Mouse (Mus musculus) neutrophil, adult 5-6 weeks (primary cell): ENCODE data around the gene Aqp8. TPM values are rescaled to one million over a fixed set of nuclear protein-coding genes. Genes with fewer than 3 reads are reported as not detected.

Experiments used
- ATAC-seq: fragments of 151-379, 151-347 bp; 2 replicates; pipeline ENCODE4 v1.8.0; 2017; ENCODE audit warnings: mild to moderate bottlenecking, moderate TSS enrichment; ENCODE audit not compliant: insufficient number of reproducible peaks, poor library complexity, low FRiP score, severe bottlenecking; ENCODE audit errors: extremely low read depth
- total RNA-seq: library from RNA; stranded (forward); fragments of 200-1000 nt; gene quantifications from 2 replicates; pipeline ENCODE4 v1.2.3, GENCODE M21; 2017

Gene Aqp8
- total RNA-seq, 1 experiment from 2014 or later: not detected

DNA sequence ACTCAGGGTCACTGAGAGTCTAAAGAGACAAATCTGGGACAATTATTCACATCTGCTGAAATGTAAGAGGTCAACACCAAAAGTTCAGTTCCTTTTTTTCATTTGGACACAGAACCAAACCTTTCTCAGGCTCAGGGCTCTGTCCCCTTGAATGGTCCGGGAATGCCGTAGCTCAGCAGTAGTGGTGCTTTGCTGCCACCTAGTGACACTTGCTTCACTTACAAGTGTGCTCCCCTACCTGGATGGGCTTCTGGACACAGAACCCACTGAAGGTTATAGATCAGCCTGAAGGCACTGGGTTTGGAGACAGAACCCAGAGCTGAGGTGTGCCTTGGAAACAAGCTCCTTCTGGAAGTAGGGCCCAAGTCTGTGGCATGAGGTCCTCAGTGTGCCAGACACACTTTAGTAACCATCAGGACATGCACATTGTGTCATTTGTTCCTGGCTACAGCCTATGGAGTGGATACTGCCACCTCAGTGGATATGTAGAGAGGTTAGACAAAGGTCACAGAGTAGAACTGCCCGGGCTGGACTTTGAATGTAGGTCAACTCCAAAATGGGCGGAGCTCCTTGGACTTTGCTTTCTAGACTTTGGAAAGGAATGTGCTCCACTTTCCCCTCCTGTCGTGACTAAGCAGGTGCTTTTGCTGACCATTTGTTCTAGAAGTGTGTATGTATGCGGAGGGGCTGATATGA is 3.7 kb downstream of the Aqp8 start:
- ATAC-seq: peak; percentile 70

DNA sequence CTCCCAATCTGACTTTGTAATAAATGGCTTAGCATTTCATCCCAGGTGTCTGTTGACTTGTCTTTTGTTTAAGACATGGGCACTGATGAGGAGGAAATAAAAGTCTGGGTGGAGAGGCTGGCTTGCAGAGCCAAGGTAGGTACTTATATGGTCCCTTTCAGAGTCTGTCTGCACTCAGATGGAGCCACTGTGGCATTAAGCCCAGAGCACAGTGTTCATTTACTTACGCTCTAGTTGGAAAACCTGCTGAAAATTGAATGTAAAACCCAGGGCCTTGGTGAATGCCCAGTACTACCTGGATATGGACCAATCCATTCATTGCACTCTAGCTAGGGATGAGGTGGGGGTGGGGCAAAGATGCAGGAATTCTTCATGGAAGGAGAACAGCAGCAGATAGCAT is 5.9 kb downstream of the Aqp8 start:
- ATAC-seq: no peak

DNA sequence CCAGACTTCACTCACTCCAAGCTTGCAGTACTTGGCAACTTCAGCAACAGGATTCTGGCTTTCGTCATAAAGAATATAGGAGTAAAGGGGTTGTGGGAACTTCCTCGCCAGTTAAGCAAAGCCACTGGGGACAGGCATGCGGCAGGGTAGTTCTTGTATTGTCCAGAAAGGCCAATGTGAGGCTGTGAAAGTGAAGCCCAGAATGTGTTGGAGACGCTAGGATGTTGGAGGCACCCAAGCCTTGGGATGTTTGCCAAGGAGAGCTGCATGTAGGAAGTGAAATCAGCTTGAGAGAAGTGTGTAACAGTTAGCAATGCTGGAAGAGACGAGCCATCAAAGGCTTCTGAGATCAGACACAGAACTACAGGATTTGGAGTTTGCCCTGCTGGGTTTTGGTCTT is 25.6 kb downstream of the Aqp8 start:
- no peak for ATAC-seq

DNA sequence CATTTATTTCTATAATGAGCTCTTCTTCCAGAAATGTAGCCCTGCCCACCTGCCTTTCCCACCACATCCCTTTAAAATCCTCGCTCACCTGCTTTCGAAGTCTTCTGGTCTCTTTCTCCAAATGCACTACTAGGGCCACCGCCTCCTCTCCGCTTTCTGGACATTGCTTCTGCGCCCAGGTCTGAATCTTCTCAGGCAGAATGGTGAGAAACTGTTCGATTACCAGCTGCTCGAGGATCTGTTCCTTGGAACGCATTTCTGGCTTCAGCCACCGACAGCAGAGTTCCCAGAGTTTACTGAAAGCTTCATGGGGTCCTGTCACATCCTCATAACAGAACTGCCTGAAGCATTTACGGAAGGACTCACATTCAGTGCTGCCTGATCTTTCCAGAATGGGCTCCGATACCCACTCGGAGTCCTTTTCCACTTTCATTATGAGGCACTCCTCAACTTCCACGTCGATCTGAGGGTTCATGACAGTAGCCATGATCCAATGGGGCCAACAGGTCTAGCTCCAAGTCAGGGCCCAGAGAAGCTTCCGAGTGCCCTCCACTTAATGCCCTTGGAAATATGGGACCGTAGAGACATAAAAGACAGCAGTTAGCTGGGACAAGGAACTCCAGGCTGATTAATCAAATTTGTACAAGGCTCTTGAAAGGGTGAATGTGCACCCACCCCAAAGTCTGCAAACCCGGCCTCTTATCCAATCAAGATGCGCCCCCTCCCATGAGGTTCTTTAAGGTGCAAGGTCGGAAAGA is 37.6 kb downstream of the Aqp8 start:
- ATAC-seq: no peak

DNA sequence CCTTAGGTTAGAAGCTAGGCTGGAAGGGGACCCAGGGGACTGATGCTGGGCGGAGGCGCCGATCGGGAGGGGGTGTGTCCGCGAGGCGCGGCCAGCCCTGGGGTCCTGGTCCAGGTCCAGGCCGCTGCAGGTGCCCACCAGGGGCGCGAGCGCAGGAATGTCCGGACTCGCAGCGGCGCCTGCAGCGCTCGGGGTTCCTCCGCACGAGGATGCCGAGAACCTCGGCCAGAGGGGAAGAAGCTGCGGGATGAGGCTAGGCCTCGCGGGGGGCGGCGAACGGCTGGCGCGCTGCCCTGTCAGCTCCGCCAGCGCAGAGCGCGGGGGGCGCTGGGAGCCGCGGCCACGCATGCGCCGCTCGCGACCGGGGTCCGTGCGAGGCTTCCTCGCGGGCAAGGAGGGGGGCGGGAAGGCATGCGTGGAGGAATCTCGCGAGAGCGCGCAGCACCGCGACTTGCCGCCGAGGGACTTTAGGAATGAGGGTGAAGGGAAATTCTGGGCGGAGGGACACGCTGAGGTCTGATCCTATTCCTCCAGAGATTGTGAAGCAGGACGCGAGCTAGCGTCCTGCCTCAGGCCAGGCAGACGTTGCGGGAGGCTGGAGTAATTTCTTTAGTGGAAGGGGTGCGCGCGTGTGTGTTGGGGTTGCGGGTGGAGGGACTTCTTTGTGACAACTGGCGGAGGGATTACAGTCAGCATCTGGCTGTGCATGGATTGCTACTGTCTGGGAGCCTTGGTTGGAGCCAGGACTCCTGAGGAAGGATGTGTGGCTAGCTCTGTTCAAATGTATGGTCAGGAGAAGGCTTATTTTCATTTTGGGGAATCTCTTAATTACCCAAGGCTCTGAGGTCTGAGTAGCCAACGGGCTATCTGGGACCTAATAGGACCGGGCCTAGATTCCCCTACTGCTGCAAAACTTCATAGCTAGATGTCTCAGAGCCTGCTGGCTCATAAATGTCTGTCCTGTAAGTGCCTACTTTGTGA is 38.4 kb downstream of the Aqp8 start, which contains the start of gene Zkscan2:
TSS of gene Zkscan2 (minus strand) at position 211 of the 981 bp plus-strand sequence.
- no peak for ATAC-seq

DNA sequence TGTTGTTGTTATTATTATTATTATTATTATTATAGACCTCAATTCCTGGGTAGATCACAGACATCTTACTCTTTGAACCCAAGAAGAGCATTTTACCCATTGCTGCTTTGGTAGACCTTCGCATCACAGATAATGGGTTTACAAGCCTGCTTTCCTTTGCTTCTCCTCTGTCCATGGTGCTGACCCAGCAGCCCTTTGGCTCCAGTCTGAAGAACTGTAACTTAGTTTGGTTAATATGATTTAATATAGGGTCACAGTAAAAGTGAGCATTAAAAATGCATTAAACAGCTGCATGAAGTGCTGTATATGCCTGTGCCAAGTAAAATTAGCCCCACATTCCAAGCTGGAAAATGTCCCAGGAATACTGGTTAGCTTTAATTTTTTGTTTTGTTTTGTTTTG is 41.3 kb downstream of the Aqp8 start:
- ATAC-seq: no peak

DNA sequence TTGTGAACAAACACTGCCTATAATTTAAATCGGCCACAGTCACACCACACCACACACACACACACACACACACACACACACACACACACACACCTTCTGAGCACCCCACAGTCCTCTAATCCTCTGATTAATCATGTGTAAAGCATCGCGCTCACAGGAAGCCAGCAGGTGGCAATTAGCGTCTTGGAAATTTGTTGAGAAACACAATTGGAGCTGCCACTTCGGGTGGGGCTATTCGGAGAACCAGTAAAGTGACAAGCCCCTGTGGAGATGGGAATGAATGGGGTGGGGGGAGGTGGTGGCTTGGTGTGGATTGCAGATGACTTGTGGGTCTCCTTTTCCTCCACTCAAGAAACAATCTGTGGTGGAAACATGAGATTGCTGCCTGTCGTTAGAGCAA is 45.9 kb downstream of the Aqp8 start:
- ATAC-seq: no peak

Other genes with a start within 250 kb of the Aqp8 start
- gene Slc5a11, start 247.5 kb upstream of the Aqp8 start, total RNA-seq: 0.35 and 1.6 TPM in 2 replicates
- gene Lcmt1, start 92.5 kb upstream of the Aqp8 start, total RNA-seq: 9.0 and 11.1 TPM in 2 replicates
- 105 and 107 TPM in 2 replicates for gene Arhgap17, start 92.4 kb upstream of the Aqp8 start, total RNA-seq
- gene Zkscan2, start 38.2 kb downstream of the Aqp8 start, total RNA-seq: 0.12 TPM in 1 of 2 replicates, not detected in the other